Mouse (Mus musculus): ENCODE measurements around the gene Cd93.

- TF ChIP-seq POLR2A (IDR thresholded peaks at IDR 0.05; ENCODE audit: low read depth, low read length) = no peak
- TF ChIP-seq CTCF (IDR thresholded peaks at IDR 0.05; ENCODE audit: extremely low read depth, insufficient read depth, insufficient read length, insufficient replicate concordance) = no peak
These were observed 46.2 kb downstream of the Cd93 start for GRCm38 (mm10) chr2:148397015-148397783.
